Mouse (Mus musculus): ENCODE measurements at regions not wholly inside any gene's neighbourhood (a gene's known extent, or its start where the extent isn't known, plus 50 kb on each side); places are given as distances from the start of the nearest gene placed in this dataset.
"Not testable (repeated sequence)": the region's sequence is repeated elsewhere in the genome, so short reads cannot be mapped to it uniquely, and the experiment has no call there.

GRCm38 (mm10) chr1:157622156-157622555 lies 115.6 kb downstream of the Sec16b start:
- DNase-seq; intact Hi-C loops (cut with DNase I): not testable (repeated sequence)

DNA sequence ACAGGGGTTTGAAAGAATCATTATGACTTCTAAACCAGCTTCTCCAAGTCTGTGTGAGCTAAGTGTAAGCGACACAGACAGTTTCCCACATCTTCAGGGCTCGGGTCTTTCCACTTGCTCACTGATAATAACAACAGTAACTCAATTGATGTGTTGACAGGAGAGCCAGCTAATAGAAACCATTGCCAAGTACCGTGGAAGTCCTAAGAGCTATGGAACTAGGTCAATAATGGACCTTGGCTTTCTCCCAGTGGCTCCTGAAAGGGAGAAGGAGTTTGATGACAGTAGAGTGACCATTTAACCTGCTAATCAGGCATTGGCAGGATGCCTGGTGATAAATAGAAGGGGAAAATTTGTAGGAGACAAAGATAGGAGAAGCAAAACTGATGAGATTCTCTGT lies 126.1 kb downstream of the Sec16b start:
- intact Hi-C loops (cut with DNase I) = no loop called here

GRCm38 (mm10) chr1:157633470-157633869 lies 126.9 kb downstream of the Sec16b start:
- intact Hi-C loops (cut with DNase I) = no loop called here
- DNase-seq = no peak

More for the DNA sequence above, 126.1 kb downstream of the Sec16b start:
- DNase-seq = no peak

GRCm38 (mm10) chr1:157635776-157636175 lies 129.2 kb downstream of the Sec16b start:
- intact Hi-C loops (cut with DNase I) = no loop called here
- DNase-seq = peak; percentile 31

GRCm38 (mm10) chr1:157643524-157643923 lies 137.0 kb downstream of the Sec16b start:
- DNase-seq = no peak
- intact Hi-C loops (cut with DNase I) = no loop called here

- no peak for DNase-seq
- intact Hi-C loops (cut with DNase I) = no loop called here
These were observed 139.3 kb downstream of the Sec16b start for GRCm38 (mm10) chr1:157645682-157646421.

GRCm38 (mm10) chr1:157655446-157655845 lies 148.9 kb downstream of the Sec16b start:
- DNase-seq = no peak
- intact Hi-C loops (cut with DNase I) = no loop called here

GRCm38 (mm10) chr1:157669626-157670025 lies 163.1 kb downstream of the Sec16b start:
- DNase-seq = no peak
- intact Hi-C loops (cut with DNase I) = no loop called here

DNA sequence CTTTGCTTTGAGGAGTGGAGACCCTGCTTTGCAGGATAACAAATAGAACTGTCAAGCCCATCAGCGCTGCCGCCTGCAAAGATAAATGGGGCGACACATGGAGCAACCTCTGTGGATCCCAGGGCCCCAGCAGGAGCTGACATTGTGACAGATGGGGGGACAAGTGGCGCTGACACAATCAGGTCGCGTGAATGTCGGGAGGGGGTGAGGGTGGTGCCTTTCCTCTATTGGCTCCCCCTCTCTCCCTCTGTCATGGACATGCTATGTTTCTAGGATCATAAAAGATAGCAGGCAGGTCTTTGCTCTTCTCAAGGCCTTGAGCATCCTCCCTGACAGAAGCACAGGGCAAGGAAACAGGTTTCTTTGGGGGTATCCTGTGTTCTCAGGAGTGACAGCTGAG lies 177.8 kb downstream of the Sec16b start:
- peak; percentile 64 for DNase-seq
- intact Hi-C loops (cut with DNase I) = no loop called here

DNA sequence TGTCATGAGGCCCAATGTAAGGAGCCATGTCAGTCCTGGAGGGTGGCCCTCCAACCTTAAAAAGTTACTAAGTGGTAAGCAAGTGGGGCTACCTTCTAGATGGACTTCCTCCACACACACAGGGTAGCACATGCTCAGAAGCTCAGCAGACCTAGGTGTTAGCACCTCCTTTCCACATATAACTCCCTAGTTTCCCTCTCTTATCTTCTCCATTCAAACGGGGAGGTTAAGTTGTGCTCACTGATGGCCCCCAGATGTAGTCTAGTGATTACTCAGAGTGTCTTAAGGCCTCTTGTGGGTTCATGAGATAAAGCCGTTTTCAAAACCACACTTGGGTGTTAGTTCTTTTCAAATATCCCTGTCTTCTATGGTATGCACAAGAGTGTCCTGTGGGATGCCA lies 188.7 kb downstream of the Sec16b start:
- intact Hi-C loops (cut with DNase I) = no loop called here
- no peak for DNase-seq

DNA sequence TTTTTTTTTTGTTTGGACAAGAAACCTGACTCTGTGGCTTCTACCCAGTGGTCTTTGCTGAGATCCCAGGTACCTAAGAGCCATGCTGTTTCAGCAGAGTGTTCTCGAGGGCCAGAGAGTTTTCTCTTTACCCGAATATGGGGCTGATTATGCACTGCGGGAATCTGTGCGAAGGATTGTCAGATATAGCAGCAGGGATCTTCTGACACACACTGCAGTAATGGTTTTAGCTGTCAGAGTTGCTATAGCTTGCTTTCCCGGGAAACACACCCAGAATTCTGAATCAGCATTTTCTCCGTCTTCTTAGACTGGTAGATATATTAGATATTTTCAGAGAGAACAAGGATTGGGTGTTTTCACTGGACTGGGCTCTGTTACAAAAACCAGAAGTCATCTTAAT lies 197.1 kb downstream of the Sec16b start:
- intact Hi-C loops (cut with DNase I) = no loop called here
- DNase-seq = no peak

- intact Hi-C loops (cut with DNase I) = no loop called here
- DNase-seq = no peak
These were observed 198.8 kb downstream of the Sec16b start for GRCm38 (mm10) chr1:157705364-157705763.

DNA sequence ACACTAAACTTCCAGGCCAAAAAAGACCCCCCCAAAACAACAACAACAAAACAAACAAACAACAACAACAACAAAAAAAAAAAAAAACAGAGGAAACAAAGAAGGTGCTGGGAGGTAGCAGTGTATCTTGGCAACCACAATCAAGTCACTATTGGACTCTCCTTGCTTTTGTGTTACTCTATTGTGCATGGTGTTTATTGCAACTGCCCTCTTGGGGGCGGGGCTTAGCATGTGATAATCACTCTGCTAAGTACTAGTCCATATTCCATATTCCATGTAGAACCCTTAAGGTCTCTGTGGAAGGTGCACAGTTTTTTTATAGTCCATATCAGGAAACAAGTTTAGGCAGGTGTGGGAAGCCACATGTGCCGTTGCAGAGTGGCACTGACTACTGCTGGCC lies 200.7 kb downstream of the Sec16b start:
- no peak for DNase-seq
- intact Hi-C loops (cut with DNase I) = no loop called here

- intact Hi-C loops (cut with DNase I) = no loop called here
- peak; percentile 78 for DNase-seq
These were observed 202.6 kb downstream of the Sec16b start for GRCm38 (mm10) chr1:157709117-157709516.

DNA sequence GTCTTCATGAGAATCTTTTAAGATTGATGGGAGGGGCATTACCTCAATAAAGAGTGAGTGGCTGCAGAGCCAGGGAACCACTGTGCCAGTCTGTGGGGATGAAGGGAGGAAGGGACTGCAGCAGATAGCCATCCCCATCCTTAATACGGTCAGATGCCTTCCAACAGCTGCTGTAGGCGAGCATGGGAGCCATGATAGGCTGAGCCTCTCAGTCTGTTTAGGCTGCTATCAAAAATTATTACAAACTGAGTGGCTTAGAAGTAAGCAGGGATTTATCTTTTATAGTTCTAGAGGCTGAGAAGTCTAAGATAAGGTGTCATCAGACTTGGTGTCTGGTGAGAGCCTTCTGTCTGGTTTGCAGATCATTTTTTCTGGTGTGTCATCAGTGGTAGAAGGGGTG lies 204.3 kb downstream of the Sec16b start:
- no peak for DNase-seq
- intact Hi-C loops (cut with DNase I) = no loop called here

- DNase-seq = peak; percentile 25
These were observed 206.0 kb downstream of the Sec16b start for GRCm38 (mm10) chr1:157712519-157712918.

GRCm38 (mm10) chr1:157713851-157714250 lies 207.3 kb downstream of the Sec16b start:
- peak; percentile 81 for DNase-seq
- intact Hi-C loops (cut with DNase I) = no loop called here

More at GRCm38 (mm10) chr1:157712519-157712918, 206.0 kb downstream of the Sec16b start:
- intact Hi-C loops (cut with DNase I) = no loop called here

DNA sequence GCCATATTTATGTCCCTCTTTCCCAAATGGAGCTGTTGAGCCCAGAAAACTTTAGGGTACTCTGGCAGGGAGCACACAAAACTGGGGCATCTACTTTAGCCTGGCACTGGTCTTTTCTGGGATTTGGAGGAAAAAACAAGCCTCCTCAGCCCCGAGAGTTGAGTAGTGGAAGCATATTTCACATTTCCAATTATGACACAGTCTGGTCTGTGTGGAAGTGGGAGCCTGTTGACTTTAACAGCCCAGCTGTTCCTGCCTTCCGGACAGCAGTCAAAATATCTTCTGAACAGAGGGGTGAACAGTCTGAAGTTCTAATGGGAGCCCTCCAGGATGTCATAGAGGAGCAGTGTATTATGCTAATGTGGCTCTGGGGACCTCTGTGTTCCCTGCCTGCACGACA lies 209.1 kb downstream of the Sec16b start:
- intact Hi-C loops (cut with DNase I) = no loop called here
- DNase-seq = no peak

DNA sequence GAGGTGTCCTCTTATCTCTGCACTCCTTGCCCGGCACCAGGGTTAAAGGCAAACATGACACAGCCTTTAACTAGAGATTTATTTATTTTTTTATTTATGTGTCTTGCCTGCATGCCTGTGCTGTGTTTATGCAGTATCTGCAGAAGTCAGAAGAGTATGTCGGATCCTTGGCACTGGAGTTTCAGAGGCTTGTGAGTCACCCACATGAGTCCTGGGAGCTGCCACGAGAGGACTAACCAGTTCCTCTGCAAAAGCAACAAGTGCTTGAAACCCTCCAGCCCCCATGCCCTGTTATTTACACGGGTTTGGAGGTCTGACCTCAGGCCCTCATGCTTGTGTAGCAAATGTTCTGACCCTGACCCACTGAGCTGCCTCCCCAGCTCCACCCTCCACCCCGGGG lies 210.6 kb downstream of the Sec16b start:
- intact Hi-C loops (cut with DNase I) = no loop called here
- DNase-seq = no peak

DNA sequence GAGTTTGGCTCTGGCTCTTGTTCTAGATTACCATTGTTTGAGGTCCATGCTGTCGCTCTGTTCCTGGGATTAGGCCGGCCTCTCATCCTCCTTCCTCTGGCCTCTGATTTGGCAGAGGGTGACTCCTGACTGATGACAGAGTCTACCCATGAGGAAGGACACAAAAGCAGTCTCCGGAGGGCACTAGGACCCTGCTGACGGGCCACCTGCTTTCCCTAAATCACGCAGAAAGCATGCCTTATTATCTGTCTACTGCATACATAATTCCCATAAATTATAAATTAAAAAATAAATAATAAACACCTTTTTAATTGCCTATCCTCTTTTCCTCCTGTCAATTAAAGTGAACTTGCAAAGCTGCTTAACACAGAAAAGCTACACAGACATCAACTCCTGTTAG lies 215.4 kb downstream of the Sec16b start:
- intact Hi-C loops (cut with DNase I) = no loop called here
- DNase-seq = no peak

GRCm38 (mm10) chr1:157731124-157731523 lies 224.6 kb downstream of the Sec16b start:
- DNase-seq = no peak
- intact Hi-C loops (cut with DNase I) = no loop called here

DNA sequence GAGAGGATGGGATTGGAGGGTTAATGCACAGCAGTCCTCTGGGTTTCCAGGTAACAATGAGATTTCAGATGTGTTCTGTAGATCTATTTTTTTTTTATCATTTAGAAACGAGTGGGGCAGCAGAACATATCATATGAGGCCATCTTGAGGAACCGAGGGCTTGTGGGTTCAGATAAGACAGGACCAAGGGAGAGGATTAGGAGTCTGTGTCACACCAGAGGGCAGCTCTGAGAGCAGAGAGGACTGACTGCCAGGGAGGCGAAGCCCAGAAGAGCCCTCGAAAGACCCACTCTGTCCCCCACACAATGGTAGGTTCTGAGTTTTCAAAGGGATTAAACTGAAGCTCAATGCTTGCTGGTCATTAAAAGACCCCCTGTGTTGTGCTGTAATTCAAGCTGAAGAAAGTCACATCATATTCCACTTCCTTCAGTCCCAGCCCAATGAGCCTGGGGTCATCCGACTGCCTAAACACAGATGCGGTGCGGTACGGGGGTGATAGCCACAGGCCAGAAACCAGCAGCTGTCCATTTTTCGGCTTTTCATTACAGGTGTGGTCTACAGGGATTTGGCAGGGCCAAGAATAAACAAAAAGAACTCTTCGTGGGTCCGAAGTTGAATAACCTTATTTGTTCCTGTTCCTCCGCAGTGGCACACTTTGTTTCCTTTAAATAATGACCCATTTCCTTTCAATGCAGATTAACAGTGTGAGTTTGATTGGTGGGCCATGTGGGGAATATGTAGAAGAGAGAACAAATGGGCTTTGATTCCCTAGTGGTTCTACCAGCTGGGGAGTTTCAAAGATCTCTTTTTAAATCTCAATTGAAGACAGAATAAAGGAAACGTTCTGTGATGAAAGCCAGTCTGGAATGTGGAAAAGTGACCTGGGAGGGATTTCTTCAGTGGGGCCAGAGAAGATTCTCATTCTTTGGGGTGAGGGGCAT lies 234.5 kb downstream of the Sec16b start:
- no peak for DNase-seq
- intact Hi-C loops (cut with DNase I) = loop anchor here (10.0 kb wide), 1 partner anchor 774 kb away; no protein-coding TSS in a partner anchor

Measured in left cerebral cortex, postnatal 4 days (tissue).